ENCODE assay signal across 2 mouse cellular contexts in the genomic region with DNA sequence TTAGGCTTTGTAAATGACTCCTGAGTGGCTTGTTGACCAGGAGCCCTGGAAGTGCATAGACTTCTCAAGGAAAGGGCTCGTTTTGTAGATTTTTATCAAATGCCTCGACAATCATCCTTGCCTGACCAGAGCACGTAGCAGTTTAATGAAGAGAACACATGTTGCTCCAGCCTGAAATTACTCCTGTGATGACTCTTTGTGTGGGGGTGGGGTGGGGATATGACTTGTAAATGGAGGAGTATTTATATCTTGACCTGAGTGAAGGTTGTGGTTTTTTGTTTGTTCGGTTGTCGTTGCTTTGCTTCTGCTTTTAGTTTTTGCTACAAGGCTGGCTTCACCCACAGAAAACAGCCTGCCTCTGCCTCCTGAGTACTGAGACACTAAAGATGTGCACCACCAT.
TF ChIP-seq lines count a peak whose summit lies in the region.

No protein-coding gene starts in this region.

TF ChIP-seq in MEL, 35 proteins besides CTCF, POLR2A, EP300 and RAD21:
- TF ChIP-seq ZC3H11A (IDR thresholded peaks at IDR 0.05; ENCODE audit: low read depth, low read length) (no peak), BHLHE40 (IDR thresholded peaks at IDR 0.05; ENCODE audit: borderline replicate concordance, low read depth, low read length) (no peak), CHD2 (IDR thresholded peaks at IDR 0.05; ENCODE audit: low read length) (no peak)

TF ChIP-seq in myocyte, 11 proteins besides CTCF, POLR2A, EP300 and RAD21:
- TF ChIP-seq E2F4 (IDR thresholded peaks at IDR 0.05; ENCODE audit: insufficient read depth) (no peak), USF1 (IDR thresholded peaks at IDR 0.05; ENCODE audit: low read depth) (no peak), POLR2AphosphoS2 (IDR thresholded peaks at IDR 0.05; ENCODE audit: insufficient read length, low read depth) (no peak)
TF ChIP-seq in myocyte: peak in this region for 0.
